Mouse (Mus musculus) myocyte (in vitro differentiated cells): ENCODE measurements around the gene Gm11214.

Source experiments
- POLR2A ChIP-seq: IDR thresholded peaks from one replicate; pipeline ENCODE4 v1.6.1; 2011; ENCODE audit warnings: low read depth, mild to moderate bottlenecking, control low read depth, moderate library complexity; ENCODE audit not compliant: insufficient read length
- POLR2AphosphoS2 ChIP-seq: IDR thresholded peaks from one replicate; pipeline ENCODE4 v1.6.1; 2011; ENCODE audit warnings: low read depth, control low read depth; ENCODE audit not compliant: insufficient read length

DNA sequence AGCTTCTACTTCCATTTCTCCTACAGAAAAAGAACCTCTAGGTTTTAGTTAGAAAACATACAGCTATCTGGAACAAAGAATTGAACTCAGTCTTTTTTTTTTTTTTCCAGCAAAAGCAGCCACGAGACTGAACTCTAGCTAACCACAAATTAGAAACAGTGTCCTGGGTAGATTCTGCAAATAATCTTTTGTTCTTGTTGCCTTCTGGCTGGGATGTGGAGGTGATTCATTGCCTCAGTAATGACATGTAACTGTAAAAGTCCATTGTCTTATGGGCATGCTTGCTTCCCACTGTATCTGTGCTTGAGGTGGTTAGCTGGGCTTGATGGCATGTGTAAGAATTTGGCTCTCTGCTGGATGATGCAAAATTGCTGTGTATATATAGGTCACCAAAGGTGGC, 24.6 kb downstream of the Gm11214 start:
- TF ChIP-seq POLR2A (no peak), POLR2AphosphoS2 (no peak)
